Mouse (Mus musculus): ENCODE results near the gene Zc3h4.

DNA sequence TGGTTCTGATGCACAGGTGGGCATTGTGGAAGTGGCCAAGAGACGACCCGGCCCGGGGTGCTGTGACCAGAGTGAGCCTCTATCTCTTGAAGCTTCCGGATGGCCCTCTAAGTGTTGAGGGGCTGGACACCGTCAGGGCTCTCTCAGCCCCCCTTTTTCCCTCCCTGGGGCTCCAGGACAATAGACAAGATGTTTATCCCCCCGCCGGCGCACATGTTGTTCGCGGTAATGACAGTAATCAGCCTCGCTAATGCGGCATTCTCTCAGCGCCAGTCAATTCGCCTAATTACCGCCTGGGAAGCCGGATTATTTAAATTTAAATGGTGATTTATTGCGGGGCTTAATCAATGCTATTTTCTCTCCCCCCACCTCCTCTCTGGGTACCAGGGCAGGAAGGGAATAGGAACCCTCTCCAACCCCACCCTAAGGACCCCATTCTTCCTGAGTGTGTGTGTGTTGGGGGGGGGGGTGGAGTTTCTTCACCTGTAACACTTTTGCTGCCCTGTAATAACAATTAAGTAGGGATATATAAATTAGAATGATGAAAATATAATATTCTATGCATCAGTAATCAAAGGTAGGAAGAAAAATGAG is 71.5 kb downstream of the Zc3h4 start:
- TF ChIP-seq CTCF (IDR thresholded peaks at IDR 0.05; ENCODE audit: low read depth) (no peak), EP300 (IDR thresholded peaks at IDR 0.05; ENCODE audit: low read depth) (no peak)

Data from liver, postnatal 0 days (tissue).